Mouse (Mus musculus) lung, postnatal 0 days (tissue): ENCODE measurements around the gene Gm20489. TPM values are rescaled to one million over a fixed set of nuclear protein-coding genes. Genes with fewer than 3 reads are reported as not detected.

Source experiments
- ATAC-seq: fragments of 200-750 bp; cut with Nextera tagmentation; 2 replicates; pipeline ENCODE4 v1.8.0; 2017; ENCODE audit warnings: moderate library complexity
- DNase-seq: peaks from one replicate; pipeline ENCODE4 v3.0.0-alpha.2; 2016; ENCODE audit warnings: low spot score
- H3K27ac ChIP-seq: fragments of 300-500 bp; sonication (generic); 2 replicates; pipeline ENCODE4 v1.5.1; 2014; ENCODE audit warnings: antibody characterized with exemption, mild to moderate bottlenecking, low read length, mixed read lengths
- H3K27me3 ChIP-seq: fragments of 300-500 bp; sonication (generic); replicated peaks from 2 replicates; pipeline ENCODE4 v1.6.1; 2014; ENCODE audit warnings: low read length, mixed read lengths; ENCODE audit not compliant: insufficient read depth
- H3K36me3 ChIP-seq: fragments of 300-500 bp; sonication (generic); 2 replicates; pipeline ENCODE4 v1.6.1; 2014; ENCODE audit warnings: low read length, mixed read lengths; ENCODE audit not compliant: insufficient read depth
- H3K4me1 ChIP-seq: fragments of 300-500 bp; sonication (generic); 2 replicates; pipeline ENCODE4 v1.6.1; 2014; ENCODE audit warnings: antibody characterized with exemption, low read depth, low read length, mixed read lengths; ENCODE audit not compliant: insufficient read depth
- H3K4me2 ChIP-seq: fragments of 300-500 bp; sonication (generic); replicated peaks from 2 replicates; pipeline ENCODE4 v1.6.1; 2014; ENCODE audit warnings: low read depth, mild to moderate bottlenecking, low read length, moderate library complexity, mixed read lengths
- H3K4me3 ChIP-seq: fragments of 300-500 bp; sonication (generic); 2 replicates; pipeline ENCODE4 v1.5.1; 2014; ENCODE audit warnings: low read depth, low read length
- H3K9ac ChIP-seq: fragments of 300-500 bp; sonication (generic); replicated peaks from 2 replicates; pipeline ENCODE4 v1.6.1; 2014; ENCODE audit warnings: low read depth, mild to moderate bottlenecking
- H3K9me3 ChIP-seq: fragments of 300-500 bp; sonication (generic); 2 replicates; pipeline ENCODE4 v1.6.1; 2016; ENCODE audit warnings: low read length, mixed read lengths
- CTCF ChIP-seq: IDR thresholded peaks from 2 replicates; pipeline ENCODE4 v1.5.1; 2016; ENCODE audit warnings: antibody characterized with exemption, mild to moderate bottlenecking
- EP300 ChIP-seq: IDR thresholded peaks from 2 replicates; pipeline ENCODE4 v1.6.1; 2016; ENCODE audit warnings: antibody characterized with exemption, mild to moderate bottlenecking, control low read depth
- WGBS: fragments of 180-500 bp; shearing (Covaris S2); extraction: QIAGEN DNeasy Blood & Tissue Kit; methylation state at CpG from one replicate; pipeline ENCODE4 v1.1.7; 2014; 5-methylcytosine and 5-hydroxymethylcytosine counted together
- polyA plus RNA-seq: library from polyadenylated mRNA; unstranded; fragments of >200 nt; fragmentation: Nextera tagmentation; extraction: Ambion mirVana; gene quantifications from 2 replicates; pipeline ENCODE4 v1.2.1, GENCODE M21; 2015

Gm20489 gene
- polyA plus RNA-seq, 1 experiment from 2014 or later, result not detected

GRCm38 (mm10) chrX:101253952-101254729, 14.7 kb downstream of the Gm20489 start, which contains the start of gene Foxo4:
Gene Foxo4, plus strand, starts transcription at chrX:101254528.
- no peaks in the 10 kb centered on the region for H3K4me1 ChIP-seq
- WGBS, result 18% methylated on average over 41 of the region's 47 CpGs
- H3K9me3 ChIP-seq, result no peaks in the 10 kb centered on the region
- H3K27ac ChIP-seq, result peak within 1 kb of the TSS; percentile 72
- ATAC-seq, result peak; percentile 95
- peak; percentile 94 for DNase-seq
- H3K27me3 ChIP-seq, result no peaks in the 10 kb centered on the region
- peak within 1 kb of the TSS; percentile 53 for H3K4me3 ChIP-seq
- H3K9ac ChIP-seq, result peak within 1 kb of the TSS; percentile 26; the same call in 1 of the 2 replicates
- peak within 1 kb of the TSS; percentile 79 for H3K4me2 ChIP-seq
- no peaks in the 10 kb centered on the region for H3K36me3 ChIP-seq
- TF ChIP-seq EP300 (no peak), CTCF (no peak)

DNA sequence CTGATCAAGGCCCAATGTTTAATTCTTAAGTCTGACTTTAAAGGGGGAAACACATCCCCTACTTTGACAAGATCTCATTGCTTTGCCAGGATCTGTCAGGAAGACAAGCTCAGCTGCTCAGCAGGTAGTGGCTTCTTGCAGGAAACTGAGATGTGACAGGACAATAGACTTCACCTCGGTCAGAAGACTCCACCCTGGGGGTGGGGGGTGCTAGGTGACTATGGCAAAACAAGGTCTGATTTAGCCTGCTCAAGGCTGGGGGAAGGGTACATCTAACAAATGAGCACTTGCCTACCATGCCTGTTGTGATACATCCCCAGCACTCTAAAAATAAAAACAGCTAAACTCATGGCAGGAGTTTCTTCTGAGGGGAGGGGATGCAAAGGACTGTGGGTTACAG, 23.8 kb downstream of the Gm20489 start:
- Histone ChIP-seq H3K27ac (no peak overlapping the region), H3K4me1 (no peaks in the 10 kb centered on the region), H3K27me3 (no peaks in the 10 kb centered on the region), H3K9me3 (no peaks in the 10 kb centered on the region), H3K36me3 (no peaks in the 10 kb centered on the region), H3K4me3 (no peak overlapping the region), H3K9ac (no peak overlapping the region), H3K4me2 (no peak overlapping the region)
- DNase-seq, result no peak
- ATAC-seq, result no peak
- 9% methylated on average over 1 of the region's 1 CpGs for WGBS
- TF ChIP-seq CTCF (no peak), EP300 (no peak)

DNA sequence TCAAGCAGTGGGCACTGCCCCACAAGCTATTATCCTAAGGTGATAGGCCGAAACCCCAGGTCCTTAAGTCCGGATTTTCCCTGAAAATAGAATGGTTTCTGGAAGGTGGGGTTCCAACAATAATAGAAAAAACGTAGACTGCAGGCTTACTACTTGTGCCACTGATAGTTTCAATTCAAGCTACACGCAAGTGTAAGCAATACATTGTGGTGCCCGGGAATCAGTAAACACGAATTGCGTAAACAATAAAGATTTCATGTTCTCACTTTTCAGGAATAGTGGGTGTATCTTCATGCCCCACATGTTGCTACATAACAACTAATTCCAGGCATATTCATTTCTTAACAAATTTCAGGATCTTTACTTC, 46.0 kb downstream of the Gm20489 start:
- DNase-seq (no peak), ATAC-seq (no peak; the same call in 1 of the 2 replicates)
- Histone ChIP-seq H3K4me3 (peak overlapping the region; percentile 53), H3K36me3 (no peaks in the 10 kb centered on the region), H3K4me2 (peak overlapping the region; percentile 54), H3K9me3 (no peaks in the 10 kb centered on the region), H3K9ac (no peak overlapping the region), H3K27ac (no peak overlapping the region), H3K4me1 (no peaks in the 10 kb centered on the region), H3K27me3 (no peaks in the 10 kb centered on the region)
- 21% methylated on average over 7 of the region's 7 CpGs for WGBS
- no peak; the same call in 1 of the 2 replicates for TF ChIP-seq EP300
- no peak for TF ChIP-seq CTCF

DNA sequence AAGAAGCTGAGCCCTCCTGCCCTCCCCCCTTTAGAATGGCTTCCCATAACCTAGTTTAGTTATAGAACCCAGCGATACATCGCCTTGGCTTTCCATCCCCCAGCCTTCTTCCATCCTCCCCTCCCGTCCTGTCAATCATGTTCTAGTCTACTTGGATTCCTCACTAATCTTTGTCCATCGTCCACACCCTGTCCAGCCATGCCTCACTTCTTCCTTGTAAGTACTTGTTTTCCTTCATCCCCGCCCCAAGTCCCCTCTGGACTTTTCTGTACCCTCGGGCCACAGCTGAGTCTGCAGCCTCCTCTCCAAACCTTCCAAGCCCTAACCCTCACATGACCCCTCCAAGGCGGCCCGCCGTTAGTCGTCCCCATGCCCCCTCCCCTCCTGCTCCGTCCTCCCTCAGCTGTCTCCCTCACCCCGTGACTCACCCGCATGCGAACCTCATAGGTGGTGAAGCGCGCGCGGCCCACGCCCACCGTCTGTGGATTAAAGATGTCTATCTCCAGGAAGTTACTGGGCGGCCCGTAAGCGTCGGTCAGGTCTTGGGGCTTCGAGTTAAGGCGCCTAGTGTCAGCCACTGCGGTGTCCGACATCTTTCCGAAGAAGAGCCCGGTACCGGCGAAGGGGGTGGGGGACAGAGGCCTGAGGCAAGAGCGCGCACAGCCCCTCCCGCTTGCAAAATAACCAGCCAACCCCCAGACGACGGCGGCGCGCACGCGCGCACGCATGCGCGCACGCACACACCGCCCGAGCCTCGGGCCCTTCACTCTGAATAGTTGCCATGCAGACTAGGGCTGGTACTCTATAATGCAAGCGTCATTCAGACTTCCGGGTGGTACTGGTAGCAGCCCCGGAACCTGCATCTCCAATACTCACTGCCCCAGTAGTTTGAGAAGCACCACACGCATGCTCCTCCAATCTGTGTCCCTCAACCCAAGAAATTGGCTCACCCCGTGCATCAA, 46.7 kb downstream of the Gm20489 start, which contains the start of gene Snx12:
Gene Snx12, minus strand, starts transcription at position 730 of the 962 bp plus-strand sequence.
- Histone ChIP-seq H3K4me2 (peak within 1 kb of the TSS; percentile 54), H3K4me3 (peak within 1 kb of the TSS; percentile 53), H3K9me3 (no peaks in the 10 kb centered on the region), H3K4me1 (no peaks in the 10 kb centered on the region), H3K27me3 (no peaks in the 10 kb centered on the region), H3K36me3 (no peaks in the 10 kb centered on the region), H3K9ac (0 out of 2 replicates have a peak within 1 kb of the TSS, but pooled peaks have one; percentile 16), H3K27ac (peak within 1 kb of the TSS; percentile 35)
- DNase-seq, result peak; percentile 89
- TF ChIP-seq EP300, result no peak; the same call in 1 of the 2 replicates
- no peak for TF ChIP-seq CTCF
- peak; percentile 97 for ATAC-seq
- 16% methylated on average over 55 of the region's 55 CpGs for WGBS

Other genes with a start within 250 kb of the Gm20489 start
- gene Tex11, start 209.4 kb downstream of the Gm20489 start, polyA plus RNA-seq, result 0.14 TPM in 1 of 2 replicates, not detected in the other
- gene Slc7a3, start 183.0 kb downstream of the Gm20489 start, polyA plus RNA-seq, result 0.19 and 0.29 TPM in 2 replicates
- gene Snx12, start 46.5 kb downstream of the Gm20489 start, polyA plus RNA-seq, result 30.7 and 35.4 TPM in 2 replicates
- 2.9 and 3.1 TPM in 2 replicates for gene Foxo4, start 14.5 kb downstream of the Gm20489 start, polyA plus RNA-seq
- 0.25 and 0.27 TPM in 2 replicates for gene Gm614, start 5.0 kb downstream of the Gm20489 start, polyA plus RNA-seq
- gene Il2rg, start 768 bp downstream of the Gm20489 start, polyA plus RNA-seq, result 58.3 and 59.1 TPM in 2 replicates
- gene Med12, start 5.0 kb upstream of the Gm20489 start, polyA plus RNA-seq, result 19.8 and 20.6 TPM in 2 replicates
- gene Nlgn3, start 30.1 kb upstream of the Gm20489 start, polyA plus RNA-seq, result 0.25 and 0.29 TPM in 2 replicates
- gene Gjb1, start 107.4 kb upstream of the Gm20489 start, polyA plus RNA-seq, result 1.6 and 2.0 TPM in 2 replicates
- gene Zmym3, start 151.8 kb upstream of the Gm20489 start, polyA plus RNA-seq, result 12.7 and 14.3 TPM in 2 replicates
- gene Nono, start 160.3 kb upstream of the Gm20489 start, polyA plus RNA-seq, result 117 and 131 TPM in 2 replicates
- gene Itgb1bp2, start 180.1 kb upstream of the Gm20489 start, polyA plus RNA-seq, result 2.3 and 3.0 TPM in 2 replicates